Mouse (Mus musculus) cerebellum, adult 9-10 months (tissue): ENCODE measurements around the gene Zfp462.
"Not testable (repeated sequence)": the region's sequence is repeated elsewhere in the genome, so short reads cannot be mapped to it uniquely, and the experiment has no call there.

Experiments used
- DNase-seq: peaks from one replicate; pipeline ENCODE4 v3.0.0; 2022

Gene Zfp462

GRCm38 (mm10) chr4:54953657-54954395, 9.0 kb downstream of the Zfp462 start:
- DNase-seq = no peak

GRCm38 (mm10) chr4:54954455-54954854, 9.6 kb downstream of the Zfp462 start:
- no peak for DNase-seq

- no peak for DNase-seq
These were observed 15.9 kb downstream of the Zfp462 start for GRCm38 (mm10) chr4:54960776-54961175.

DNA sequence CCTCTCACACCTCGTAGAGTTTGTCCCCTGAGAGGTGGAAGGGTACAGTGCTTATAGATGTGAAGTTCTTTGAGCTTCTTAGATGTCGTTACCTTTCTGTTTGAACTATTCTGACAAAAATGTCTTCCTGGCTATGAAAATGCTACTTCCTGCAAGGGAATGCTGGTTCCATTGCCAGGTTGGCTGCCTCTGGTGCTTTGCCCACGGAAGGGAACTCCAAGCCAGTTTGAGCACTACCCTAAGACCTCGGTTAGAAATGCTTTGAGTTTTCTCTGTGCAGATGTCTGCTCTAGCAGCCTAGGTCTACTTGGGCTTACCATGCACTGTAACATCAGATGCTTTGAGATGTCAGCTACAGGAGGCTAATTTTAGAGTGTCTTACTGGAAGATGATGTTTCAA, 17.3 kb downstream of the Zfp462 start:
- no peak for DNase-seq

- DNase-seq = no peak
These were observed 18.7 kb downstream of the Zfp462 start for GRCm38 (mm10) chr4:54963551-54963950.

DNA sequence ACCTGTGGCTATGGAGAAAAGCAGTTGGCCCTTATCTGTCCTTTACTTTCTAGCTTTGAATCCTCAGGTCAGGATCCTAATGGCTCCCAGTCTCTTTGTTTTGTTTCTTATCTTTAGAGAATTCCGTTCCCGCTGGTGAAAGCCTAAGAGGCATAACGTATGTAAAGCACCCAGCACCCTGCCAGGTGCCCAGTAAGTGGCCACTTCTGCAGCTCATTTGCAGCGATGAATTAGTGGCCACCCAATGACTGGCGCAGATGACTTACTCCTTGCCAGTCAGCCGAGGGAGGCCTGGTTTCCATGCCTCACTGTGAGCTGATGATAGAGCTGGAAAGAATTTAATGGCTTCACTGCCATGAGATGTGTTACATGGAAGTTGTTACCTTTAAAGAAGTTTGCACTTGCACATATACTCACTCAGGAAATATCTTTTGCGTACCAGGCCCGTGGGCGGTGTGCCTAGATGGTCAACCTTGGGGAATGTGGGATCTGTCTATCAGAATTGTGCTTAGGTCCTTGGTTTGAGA, 20.4 kb downstream of the Zfp462 start:
- no peak for DNase-seq

DNA sequence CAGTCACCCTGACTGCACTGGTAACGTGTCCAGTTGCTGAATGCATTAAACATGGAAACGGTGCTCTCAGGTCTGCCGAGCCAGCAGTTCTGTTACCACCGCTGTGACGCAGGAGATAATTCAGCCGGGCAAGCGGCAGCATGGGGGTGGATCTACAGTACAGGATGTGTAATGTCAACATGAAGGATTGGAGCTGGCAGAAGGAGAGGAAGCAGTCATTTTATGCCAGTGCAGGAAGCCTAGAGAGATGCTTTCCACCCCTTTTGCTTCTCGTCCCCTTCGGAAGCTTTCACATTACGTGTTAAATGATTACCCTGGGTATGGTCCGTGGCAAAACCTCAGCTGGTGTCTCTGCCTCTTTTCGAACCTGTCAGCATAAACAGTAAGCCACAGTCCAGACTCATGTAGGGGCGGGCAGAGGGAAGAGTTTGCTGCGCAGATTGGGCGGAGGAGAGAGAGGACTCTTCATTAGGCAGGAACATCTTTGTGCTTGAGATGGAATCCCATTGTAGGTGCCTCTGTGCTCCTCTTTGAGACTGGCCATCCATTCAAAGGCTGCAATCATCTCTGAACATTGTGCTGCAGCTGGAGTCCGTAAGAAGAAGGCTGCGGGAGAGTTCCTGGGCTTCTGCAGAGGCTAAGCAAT, 21.4 kb downstream of the Zfp462 start:
- peak; percentile 26 for DNase-seq

- DNase-seq = no peak
These were observed 22.3 kb downstream of the Zfp462 start for GRCm38 (mm10) chr4:54967166-54967565.

DNA sequence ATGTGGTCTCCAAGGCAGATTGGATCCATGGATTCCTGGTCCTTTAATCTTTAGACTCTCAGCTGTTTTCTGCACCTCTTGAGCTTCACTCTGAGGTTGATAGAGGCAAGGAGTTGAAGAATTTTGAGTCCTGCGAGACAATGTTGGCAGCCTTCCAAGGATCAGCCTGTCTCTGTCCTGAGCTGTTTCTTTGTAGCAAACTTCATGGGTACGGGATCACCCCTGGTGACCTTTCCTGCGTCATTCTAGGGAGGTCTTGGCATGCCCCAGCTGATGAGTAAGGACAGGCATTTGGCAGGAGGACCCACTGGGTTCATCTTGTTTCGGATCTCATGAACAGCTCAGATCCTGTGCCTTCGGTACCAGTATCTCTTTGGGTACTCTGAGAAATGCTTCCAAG, 22.9 kb downstream of the Zfp462 start:
- DNase-seq = no peak

DNA sequence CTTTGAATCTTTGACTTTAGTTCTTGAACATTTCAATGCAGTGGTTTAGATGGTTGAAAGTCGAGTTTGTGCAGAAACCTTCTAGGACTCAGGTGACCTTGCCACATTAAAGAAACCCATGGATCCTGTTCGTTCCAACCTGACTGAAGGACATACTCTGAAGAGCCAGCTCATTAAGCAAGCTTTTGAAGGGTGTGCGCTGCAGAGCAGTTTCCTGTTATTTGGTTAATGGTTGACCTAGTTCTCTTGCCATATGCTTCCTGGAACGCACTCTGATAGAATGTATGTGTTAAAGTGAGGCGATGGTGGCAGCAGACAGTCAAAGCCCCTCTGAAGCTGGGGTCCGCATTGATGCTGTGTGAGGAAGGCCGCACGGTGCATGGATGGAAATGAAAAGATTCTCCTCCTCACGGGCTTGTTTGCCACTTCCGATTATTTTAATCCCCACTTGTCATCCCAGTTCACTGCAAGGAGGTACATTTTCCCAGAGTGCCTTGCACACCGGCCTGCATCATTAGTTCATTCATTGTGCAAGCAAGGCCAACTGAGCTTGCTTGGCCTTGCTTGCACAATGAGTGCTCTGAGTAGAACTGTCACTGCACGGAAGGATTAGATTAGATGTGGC, 24.9 kb downstream of the Zfp462 start:
- no peak for DNase-seq

DNA sequence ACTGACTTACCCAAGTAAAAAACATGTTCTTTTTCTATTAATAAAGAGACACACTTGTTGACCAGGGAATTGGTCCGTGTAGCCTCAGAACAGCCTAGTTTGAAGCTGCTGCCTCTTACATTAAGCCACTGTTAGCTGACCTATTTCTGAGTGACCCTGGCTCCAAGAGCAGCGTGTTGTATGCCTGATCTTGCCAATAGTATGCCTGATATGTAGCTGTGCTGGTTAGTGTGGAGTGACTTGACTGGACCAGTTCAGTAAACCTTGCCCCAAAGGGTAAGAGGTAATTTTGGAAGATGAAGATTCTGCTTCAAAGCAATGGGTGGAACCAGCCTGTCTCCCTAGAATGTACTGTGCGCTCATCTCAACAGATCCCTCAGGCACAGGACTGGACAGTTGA, 26.5 kb downstream of the Zfp462 start:
- DNase-seq = no peak

GRCm38 (mm10) chr4:54972096-54972495, 27.2 kb downstream of the Zfp462 start:
- no peak for DNase-seq

- no peak for DNase-seq
These were observed 28.1 kb downstream of the Zfp462 start for GRCm38 (mm10) chr4:54972827-54973560.

- no peak for DNase-seq
These were observed 35.1 kb downstream of the Zfp462 start for GRCm38 (mm10) chr4:54979771-54980472.

DNA sequence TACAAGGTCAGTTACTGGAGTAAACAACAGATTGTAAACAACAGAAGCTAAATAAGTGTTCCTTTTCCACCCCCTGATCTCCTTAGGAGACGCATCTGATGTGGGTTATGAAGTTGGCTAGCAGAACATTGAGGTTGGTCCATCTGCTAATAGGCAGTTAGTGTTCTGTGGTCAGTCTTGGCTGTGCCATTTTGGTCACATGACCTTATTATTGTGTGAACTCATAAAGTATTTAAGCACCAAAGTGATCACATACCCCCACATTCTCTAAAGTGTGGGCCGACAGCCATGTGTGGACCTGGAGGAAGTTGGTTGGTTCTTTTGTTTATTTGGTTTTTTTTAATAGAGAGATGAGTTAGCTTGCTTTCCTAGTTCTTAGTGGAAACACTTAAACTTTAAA, 39.7 kb downstream of the Zfp462 start:
- no peak for DNase-seq

DNA sequence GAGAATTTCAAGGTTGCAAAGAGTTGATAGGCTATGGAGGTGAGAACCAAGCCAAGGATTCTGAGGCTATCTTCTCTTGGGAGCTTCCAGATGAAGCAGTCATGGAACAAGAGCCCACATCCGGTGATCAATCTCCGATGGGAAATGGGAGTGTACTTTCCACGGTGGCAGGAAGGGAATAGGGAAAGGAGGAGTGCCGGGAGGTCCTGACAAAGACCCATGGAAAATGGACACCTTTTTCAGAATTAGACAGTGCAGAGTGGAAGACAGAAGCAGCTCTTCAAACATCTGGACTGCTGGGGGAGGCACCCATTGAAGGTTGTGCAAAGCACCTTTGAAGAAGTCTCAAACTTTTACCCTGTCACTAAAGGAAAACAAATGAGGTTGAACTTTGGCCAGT, 41.8 kb downstream of the Zfp462 start:
- DNase-seq = no peak

- DNase-seq = no peak
These were observed 42.4 kb downstream of the Zfp462 start for GRCm38 (mm10) chr4:54987256-54987655.

- DNase-seq = no peak
These were observed 43.1 kb downstream of the Zfp462 start for GRCm38 (mm10) chr4:54987926-54988325.

GRCm38 (mm10) chr4:54991973-54992372, 47.1 kb downstream of the Zfp462 start:
- no peak for DNase-seq

DNA sequence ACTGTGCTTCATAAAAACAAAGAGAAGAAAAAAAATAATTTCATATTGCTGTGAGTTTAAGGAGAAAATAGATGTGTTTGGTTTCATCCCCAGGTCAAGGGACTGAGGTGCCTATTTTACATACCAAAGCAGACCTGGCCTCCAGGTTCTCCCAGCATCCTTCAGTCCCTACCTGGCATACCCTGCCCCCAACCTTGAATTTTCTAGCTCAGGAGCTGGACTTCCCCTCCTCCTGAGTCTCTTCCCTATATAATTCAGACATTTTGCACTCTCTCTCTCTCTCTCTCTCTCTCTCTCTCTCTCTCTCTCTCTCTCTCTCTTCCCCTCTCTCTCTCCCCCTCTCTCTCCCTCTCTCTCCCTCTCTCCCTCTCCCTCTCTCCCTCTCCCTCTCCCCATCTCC, 48.2 kb downstream of the Zfp462 start:
- not testable (repeated sequence) for DNase-seq

GRCm38 (mm10) chr4:54995258-54995657, 50.4 kb downstream of the Zfp462 start:
- DNase-seq = no peak

- no peak for DNase-seq
These were observed 51.2 kb downstream of the Zfp462 start for GRCm38 (mm10) chr4:54996064-54996463.
